Mouse (Mus musculus): ENCODE measurements around the gene Btn1a1.

GRCm38 (mm10) chr13:23424494-23425325 is 41.0 kb downstream of the Btn1a1 start:
- TF ChIP-seq EP300 (IDR thresholded peaks at IDR 0.05) (no peak), CTCF (IDR thresholded peaks at IDR 0.05) (peak; percentile 98)

Data from lung, postnatal 0 days (tissue).